Mouse (Mus musculus) liver, embryonic 15.5 days (tissue): ENCODE data around the gene Ypel5. TPM values are rescaled to one million over a fixed set of nuclear protein-coding genes. Genes with fewer than 3 reads are reported as not detected.

Experiments used
- ATAC-seq: fragments of 200-750 bp; cut with Nextera tagmentation; 2 replicates; pipeline ENCODE4 v1.8.0; 2017; ENCODE audit warnings: moderate number of reproducible peaks, mild to moderate bottlenecking, moderate library complexity; ENCODE audit not compliant: insufficient read depth
- H3K27ac ChIP-seq: fragments of 300-500 bp; sonication (generic); replicated peaks from 2 replicates; pipeline ENCODE4 v1.5.1; 2015; ENCODE audit warnings: mild to moderate bottlenecking, inconsistent platforms
- H3K27me3 ChIP-seq: fragments of 300-500 bp; sonication (generic); 2 replicates; pipeline ENCODE4 v1.6.1; 2015; ENCODE audit warnings: mild to moderate bottlenecking, inconsistent platforms
- H3K36me3 ChIP-seq: fragments of 300-500 bp; sonication (generic); replicated peaks from 2 replicates; pipeline ENCODE4 v1.6.1; 2015; ENCODE audit warnings: moderate library complexity, mild to moderate bottlenecking, inconsistent platforms
- H3K4me1 ChIP-seq: fragments of 300-500 bp; sonication (generic); replicated peaks from 2 replicates; pipeline ENCODE4 v1.6.1; 2015; ENCODE audit warnings: inconsistent platforms
- H3K4me2 ChIP-seq: fragments of 300-500 bp; sonication (generic); 2 replicates; pipeline ENCODE4 v1.6.1; 2015; ENCODE audit warnings: moderate library complexity, mild to moderate bottlenecking, inconsistent platforms
- H3K4me3 ChIP-seq: fragments of 300-500 bp; sonication (generic); replicated peaks from 2 replicates; pipeline ENCODE4 v1.5.1; 2015; ENCODE audit warnings: mild to moderate bottlenecking, inconsistent platforms
- H3K9ac ChIP-seq: fragments of 300-500 bp; sonication (generic); 2 replicates; pipeline ENCODE4 v1.6.1; 2015; ENCODE audit warnings: moderate library complexity, mild to moderate bottlenecking, inconsistent platforms
- H3K9me3 ChIP-seq: fragments of 300-500 bp; sonication (generic); replicated peaks from 2 replicates; pipeline ENCODE4 v1.6.1; 2016; ENCODE audit warnings: inconsistent platforms
- WGBS: fragments of 180-500 bp; shearing (Covaris S2); methylation state at CpG from one replicate; pipeline ENCODE4 v1.1.7; 2015; ENCODE audit warnings: mixed read lengths; ENCODE audit not compliant: insufficient replicate concordance; 5-methylcytosine and 5-hydroxymethylcytosine counted together
- polyA plus RNA-seq: library from polyadenylated mRNA; unstranded; fragments of >200 nt; fragmentation: Nextera tagmentation; extraction: Ambion mirVana; gene quantifications from 2 replicates; pipeline ENCODE4 v1.2.1, GENCODE M21; 2015

The Ypel5 gene
- polyA plus RNA-seq, 1 experiment from 2014 or later: 87.6 TPM

DNA sequence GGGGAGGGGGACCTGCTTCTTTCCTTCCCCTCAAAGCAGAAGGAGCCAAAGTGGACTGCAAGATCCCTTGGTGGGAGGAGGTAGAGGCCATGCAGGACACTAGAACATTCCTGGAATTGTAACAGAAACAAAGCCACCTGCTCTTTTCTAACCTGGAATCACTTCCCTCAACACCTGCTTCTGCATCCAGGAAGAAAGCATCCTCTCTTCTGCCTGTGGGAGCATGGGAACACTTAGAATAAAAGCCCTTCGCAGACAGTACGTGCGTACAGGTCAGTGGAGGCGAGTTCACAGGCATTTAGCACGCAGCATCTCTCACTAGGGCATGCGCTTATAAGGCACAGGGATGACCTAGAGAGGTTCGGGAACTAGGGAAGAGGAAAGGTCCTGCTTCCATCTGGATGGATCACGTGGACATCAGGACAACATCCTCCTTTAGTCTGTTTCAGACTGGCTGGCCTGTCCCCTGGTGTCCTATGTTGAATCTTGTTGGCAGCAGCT, 54.2 kb downstream of the Ypel5 start:
- no peak overlapping the region for H3K9ac ChIP-seq
- no peaks in the 10 kb centered on the region for H3K9me3 ChIP-seq
- no peaks in the 10 kb centered on the region for H3K27me3 ChIP-seq
- H3K36me3 ChIP-seq: no peaks in the 10 kb centered on the region
- H3K27ac ChIP-seq: no peak overlapping the region
- no peak overlapping the region for H3K4me2 ChIP-seq
- WGBS: 61% methylated on average over 8 of the region's 8 CpGs
- H3K4me1 ChIP-seq: no peaks in the 10 kb centered on the region
- no peak for ATAC-seq
- no peak overlapping the region for H3K4me3 ChIP-seq

DNA sequence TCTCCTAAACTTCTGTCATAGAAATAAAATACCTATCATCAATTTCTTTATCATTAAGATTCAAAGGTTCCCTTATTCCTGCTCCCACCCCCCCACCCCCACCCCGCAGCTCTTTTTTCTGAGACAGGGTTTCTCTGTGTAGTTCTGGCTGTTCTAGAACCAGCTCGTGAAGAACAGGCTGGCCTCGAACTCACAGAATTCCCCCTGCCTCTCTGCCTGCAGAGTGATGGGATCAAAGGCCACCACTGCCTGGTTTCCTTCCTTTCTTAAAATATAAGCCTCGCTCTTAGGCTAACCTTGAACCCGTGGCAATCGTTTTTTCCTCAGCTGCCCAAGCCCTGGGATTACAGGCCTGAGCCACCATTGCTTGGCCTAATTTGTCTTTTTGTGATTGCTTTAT, 55.3 kb downstream of the Ypel5 start:
- ATAC-seq: no peak
- Histone ChIP-seq H3K9me3 (no peaks in the 10 kb centered on the region), H3K4me3 (no peak overlapping the region), H3K4me1 (no peaks in the 10 kb centered on the region), H3K36me3 (no peaks in the 10 kb centered on the region), H3K27me3 (no peaks in the 10 kb centered on the region), H3K9ac (no peak overlapping the region), H3K4me2 (no peak overlapping the region), H3K27ac (no peak overlapping the region)
- 65% methylated on average over 6 of the region's 6 CpGs for WGBS

DNA sequence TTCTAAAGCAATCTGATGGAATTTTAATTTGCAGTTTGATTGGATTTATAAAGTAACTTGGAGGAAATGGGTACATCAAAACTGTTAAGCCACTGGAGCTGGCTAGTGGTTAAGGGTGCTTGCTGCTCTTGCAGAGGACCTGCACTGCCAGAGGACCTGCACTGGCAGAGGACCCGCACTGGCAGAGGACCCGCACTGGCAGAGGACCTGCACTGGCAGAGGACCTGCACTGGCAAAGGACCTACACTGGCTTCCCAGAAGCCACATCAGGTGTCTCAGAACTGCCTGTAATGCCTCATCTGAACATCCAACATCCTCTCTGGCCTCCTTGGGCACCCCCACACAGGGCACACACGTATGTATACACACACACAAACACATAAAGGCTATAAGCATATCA, 59.3 kb downstream of the Ypel5 start:
- no peaks in the 10 kb centered on the region for H3K9me3 ChIP-seq
- H3K27ac ChIP-seq: no peak overlapping the region
- no peaks in the 10 kb centered on the region for H3K27me3 ChIP-seq
- no peak overlapping the region for H3K4me2 ChIP-seq
- no peaks in the 10 kb centered on the region for H3K36me3 ChIP-seq
- no peak for ATAC-seq
- no peaks in the 10 kb centered on the region for H3K4me1 ChIP-seq
- 85% methylated on average over 3 of the region's 3 CpGs for WGBS
- no peak overlapping the region for H3K9ac ChIP-seq
- H3K4me3 ChIP-seq: no peak overlapping the region

DNA sequence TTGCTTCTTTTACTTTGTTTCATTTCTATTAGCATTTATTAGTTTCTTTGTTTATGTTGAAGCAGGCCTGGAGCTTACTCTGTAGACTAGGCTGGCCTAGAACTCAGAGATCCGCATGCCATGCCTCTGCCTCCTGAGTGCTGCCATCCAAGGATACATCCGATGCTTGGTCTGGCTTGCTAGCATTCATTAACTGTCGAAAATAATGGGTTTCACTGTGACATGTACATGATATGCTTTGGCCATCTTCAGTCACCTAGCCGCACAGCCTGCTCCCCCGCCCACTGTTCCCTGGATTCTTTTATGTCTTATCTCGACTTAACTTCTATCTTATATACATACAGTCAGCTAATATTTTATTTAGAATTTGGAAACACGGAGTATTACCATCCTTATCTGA, 60.8 kb downstream of the Ypel5 start:
- 68% methylated on average over 7 of the region's 7 CpGs for WGBS
- Histone ChIP-seq H3K27me3 (no peaks in the 10 kb centered on the region), H3K27ac (no peak overlapping the region), H3K9me3 (no peaks in the 10 kb centered on the region), H3K4me1 (no peaks in the 10 kb centered on the region), H3K4me3 (no peak overlapping the region), H3K36me3 (no peaks in the 10 kb centered on the region), H3K9ac (no peak overlapping the region), H3K4me2 (no peak overlapping the region)
- no peak for ATAC-seq

DNA sequence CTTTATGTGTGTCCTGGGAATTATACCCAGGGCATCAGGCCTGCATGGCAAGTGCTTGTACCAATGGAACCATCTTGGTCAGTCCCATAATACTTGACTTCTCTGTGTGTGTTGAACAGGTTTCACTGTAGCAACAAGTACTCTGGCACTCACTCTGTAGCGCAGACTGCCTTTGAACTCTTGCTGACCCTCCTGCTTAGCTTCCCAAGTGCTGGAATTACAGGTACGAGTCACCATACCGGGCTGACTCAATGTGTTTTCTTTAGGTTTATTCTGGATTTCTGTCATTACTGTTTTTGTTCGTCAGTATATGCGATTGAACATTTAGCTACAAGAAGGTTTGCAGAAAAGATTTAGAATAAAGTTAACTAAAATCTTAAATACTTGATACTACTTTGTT, 61.7 kb downstream of the Ypel5 start:
- 62% methylated on average over 5 of the region's 5 CpGs for WGBS
- no peaks in the 10 kb centered on the region for H3K36me3 ChIP-seq
- H3K27ac ChIP-seq: no peak overlapping the region
- H3K9ac ChIP-seq: no peak overlapping the region
- no peaks in the 10 kb centered on the region for H3K9me3 ChIP-seq
- no peak overlapping the region for H3K4me3 ChIP-seq
- no peak overlapping the region for H3K4me2 ChIP-seq
- H3K4me1 ChIP-seq: no peaks in the 10 kb centered on the region
- no peaks in the 10 kb centered on the region for H3K27me3 ChIP-seq
- ATAC-seq: no peak

DNA sequence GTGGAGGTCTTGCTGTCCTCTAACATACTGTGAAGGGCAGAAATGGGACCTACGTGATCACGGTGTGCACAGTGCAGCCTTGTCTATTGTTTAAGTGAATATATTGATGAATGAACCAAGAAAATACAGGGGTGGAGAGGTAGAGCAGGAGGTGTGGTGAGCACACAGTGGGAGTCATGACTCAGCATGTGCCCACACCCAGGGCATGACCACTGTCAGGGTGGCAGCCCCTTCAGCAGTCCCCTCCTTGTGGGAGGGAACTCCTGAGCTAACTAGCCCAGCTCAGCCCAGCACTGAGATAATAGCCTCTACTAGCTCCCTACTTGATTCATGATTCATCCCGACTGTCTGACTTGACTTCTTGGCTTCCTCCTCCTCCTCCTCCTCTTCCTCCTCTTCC, 62.5 kb downstream of the Ypel5 start:
- no peak overlapping the region for H3K27ac ChIP-seq

More for the DNA sequence above, 62.5 kb downstream of the Ypel5 start:
- no peaks in the 10 kb centered on the region for H3K9me3 ChIP-seq
- no peaks in the 10 kb centered on the region for H3K36me3 ChIP-seq
- no peak for ATAC-seq
- no peak overlapping the region for H3K9ac ChIP-seq
- no peak overlapping the region for H3K4me2 ChIP-seq
- no peaks in the 10 kb centered on the region for H3K27me3 ChIP-seq
- 55% methylated on average over 3 of the region's 3 CpGs for WGBS
- H3K4me3 ChIP-seq: no peak overlapping the region
- no peaks in the 10 kb centered on the region for H3K4me1 ChIP-seq

Other genes with a start within 250 kb of the Ypel5 start
- 0.03 and 0.06 TPM in 2 replicates for gene Alk, start 231.8 kb upstream of the Ypel5 start, polyA plus RNA-seq
- 0.58 and 0.70 TPM in 2 replicates for gene Lbh, start 81.9 kb downstream of the Ypel5 start, polyA plus RNA-seq